Mouse (Mus musculus) thymus, postnatal 36 days (tissue): ENCODE data around the gene Aox3.
A peak's percentile ranks its signal among the peaks of the same experiment; 100 is the strongest.

Experiments
- DNase-seq, 2 experiments: peaks; one replicate each; pipeline ENCODE4 v3.0.0; 2022; ENCODE audit warnings: mixed read lengths in 2 of 2

Gene Aox3

DNA sequence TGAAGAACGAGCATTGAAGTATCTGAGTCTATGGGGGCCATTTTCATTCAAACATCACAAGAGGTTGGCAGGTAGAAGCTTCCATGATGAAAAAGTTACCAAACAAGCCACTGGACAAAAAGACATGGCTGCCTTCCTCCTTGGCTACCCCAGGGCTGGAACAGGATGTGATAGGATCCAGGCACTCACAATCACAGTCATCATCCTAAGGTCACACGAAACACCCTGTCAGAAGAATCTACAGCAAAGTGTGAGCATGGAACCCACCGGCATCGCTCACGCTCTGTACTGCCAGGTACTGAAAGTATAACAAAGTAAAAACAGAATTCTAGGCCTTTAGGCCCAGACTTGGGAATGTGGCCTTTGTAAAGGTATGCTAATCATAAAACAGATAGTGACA lies 2.7 kb upstream of the Aox3 start:
- no peak for DNase-seq

DNA sequence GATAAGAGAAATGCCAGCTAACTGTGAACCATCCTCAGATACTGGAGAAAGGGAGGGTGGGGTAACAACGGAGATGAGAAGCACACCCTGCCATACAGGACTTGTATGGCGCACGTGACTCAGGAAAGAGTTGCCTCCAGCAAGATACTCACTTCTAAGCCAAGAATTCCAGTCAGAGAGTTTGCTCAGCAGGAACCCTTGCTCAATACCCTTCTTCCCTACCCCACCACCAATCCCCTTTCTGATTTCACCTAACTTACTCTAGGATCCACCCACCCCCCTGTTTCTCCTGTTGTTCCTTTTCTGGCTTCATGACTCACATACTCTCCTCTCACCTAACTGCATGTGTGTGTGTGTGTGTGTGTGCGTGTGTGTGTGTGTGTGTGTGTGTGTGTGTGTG lies 1.6 kb upstream of the Aox3 start:
- no peak for DNase-seq

DNA sequence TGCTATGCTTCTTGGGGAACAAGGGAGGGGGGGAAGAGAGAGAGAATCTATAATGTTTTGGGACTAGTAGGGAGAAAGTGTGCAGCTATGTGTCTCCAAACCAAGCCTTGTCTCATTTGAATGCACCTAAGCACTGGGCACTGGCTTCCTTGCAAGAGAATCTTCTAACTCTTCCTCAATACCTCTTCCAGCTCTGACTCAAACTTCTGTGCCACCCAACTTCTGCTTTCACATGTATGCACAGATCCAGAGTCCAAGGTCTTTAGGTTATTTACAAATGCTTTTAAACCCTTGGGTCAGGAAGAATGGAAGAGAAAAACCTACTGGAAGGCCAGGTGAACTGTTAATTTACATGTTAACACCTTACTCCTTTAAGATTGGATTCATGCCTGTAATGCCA lies 511 bp downstream of the Aox3 start:
- DNase-seq, result no peak

DNA sequence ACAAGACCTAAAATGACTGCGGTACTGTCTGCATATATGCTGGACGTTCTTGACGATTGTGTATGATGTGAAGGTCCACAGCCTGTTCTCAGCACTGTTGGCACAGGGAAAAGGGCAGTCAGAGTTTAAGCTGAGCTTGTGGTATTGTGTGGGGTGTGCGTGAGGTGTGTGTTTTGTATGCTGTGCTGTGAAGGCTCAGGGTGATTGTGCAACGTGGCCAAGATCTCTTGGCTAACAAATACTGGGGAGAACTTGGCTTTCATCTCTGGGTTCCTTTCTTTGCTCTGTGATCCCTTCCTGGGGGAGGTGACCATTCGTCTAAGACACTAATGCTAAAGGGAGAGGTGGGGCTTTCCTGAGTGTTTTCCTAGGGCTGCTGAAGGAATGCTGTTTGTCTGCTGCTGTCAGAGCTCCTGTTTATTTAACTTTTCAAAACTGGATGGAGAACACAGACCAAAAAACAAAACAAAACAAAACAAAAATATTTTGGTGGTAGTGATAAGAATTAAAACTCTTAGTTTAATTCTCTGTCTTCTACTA lies 1.2 kb downstream of the Aox3 start:
- DNase-seq, result no peak

DNA sequence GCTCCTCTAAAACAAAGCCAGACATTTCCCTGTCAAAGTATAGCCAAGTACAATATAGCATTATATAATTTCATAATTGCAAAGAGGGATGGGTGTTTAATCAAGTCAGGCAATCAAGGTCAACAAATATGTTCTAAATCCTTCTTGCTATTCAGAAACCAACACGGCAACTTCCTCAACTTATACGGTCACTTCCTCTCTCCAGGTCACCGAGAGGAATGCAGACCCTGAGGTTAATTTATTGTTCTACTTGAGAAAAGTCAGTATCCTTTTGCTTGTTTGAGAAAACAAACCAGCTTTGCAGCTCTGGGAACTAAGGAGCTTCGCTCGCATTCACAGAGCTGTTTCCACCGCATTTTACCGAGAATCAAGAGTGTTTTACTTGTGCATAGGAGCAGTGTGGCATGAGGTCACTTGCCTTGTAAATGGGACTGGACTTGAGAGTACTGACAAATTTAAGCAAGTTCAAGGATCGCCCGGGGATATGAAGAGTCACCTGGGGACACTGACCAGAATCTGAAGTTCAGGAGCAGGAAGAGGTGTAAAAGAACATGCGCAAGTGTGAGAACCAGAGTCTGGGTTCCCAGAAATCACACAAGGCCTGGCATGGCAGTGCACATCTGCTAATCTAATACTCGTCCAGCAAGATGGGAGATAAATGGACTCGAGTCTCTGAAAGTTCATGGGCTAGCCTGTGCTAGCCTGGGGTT lies 1.9 kb downstream of the Aox3 start:
- DNase-seq, result no peak

DNA sequence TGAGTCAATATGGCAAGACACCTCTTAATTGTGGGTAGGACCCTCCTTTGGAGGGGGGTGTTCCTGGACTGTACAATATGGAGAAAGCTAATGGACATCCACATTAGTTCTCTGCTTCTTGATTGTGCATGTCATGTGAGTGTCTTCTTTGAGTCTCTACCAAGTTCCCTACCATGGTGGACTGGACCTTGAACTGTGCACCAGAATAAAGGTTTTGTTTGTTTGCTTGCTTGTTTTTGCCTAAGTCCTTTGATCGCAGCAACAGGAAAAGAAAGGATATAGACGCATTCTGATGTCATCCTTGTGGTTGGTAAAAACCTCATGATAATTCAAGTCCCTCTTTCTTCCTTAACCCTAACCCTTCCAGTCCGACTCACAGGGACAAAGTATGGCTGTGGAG lies 5.3 kb downstream of the Aox3 start:
- no peak for DNase-seq

DNA sequence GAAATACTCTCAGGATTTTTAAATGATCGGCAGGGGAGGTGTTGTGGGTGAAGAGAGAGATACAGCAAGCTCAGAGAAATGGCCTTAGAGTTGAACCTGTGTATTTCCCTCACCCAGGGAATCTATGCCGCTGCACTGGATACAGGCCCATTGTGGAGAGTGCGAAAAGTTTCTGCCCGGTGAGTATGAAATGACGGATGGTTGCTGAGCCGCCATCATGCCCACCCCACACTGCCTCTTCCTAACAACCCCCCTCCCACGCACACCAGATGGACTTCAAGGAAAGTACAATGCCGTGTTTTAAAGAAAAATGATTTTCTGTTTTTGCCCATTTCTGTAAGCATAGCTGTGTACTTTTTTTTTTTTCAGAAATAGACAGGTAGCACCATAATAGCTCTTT lies 12.0 kb downstream of the Aox3 start:
- DNase-seq, result no peak

DNA sequence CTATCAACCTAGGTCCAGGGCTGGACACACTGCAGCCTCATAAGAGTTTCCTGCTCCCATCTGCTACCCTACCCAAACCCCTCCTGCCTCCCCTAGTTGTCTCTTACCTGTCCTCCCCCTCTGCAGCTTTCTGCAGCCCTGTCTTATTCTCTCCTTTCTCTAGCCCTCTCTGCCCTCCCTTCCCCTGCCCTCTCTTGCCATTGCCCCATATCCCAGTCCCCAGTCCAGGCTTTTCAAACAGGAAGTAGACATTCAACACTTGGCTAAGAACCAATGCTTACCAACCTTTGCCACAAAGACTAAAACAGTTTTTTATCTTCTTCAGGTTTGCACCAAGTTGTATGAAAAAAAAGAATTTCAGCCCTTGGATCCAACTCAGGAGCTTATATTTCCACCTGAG lies 25.0 kb downstream of the Aox3 start:
- DNase-seq, result no peak

DNA sequence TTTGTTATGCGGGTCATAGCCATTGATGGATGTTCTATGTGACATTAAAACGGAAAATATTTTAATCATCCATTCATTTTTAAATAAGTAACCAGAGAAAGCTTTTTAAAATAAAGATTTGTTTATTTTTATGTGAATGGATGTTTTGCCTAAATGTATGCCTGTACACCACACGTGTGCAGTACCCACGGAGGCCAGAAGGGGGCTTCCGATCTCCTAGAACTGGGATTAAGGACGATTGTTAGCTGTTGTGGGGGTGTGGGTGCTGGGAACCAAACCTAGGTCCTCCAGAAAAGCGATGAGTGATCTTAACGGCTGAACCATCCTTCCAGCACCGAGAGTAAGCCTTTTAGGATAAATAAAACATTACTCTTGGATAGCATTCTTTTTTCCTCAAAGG lies 26.1 kb downstream of the Aox3 start:
- no peak for DNase-seq

DNA sequence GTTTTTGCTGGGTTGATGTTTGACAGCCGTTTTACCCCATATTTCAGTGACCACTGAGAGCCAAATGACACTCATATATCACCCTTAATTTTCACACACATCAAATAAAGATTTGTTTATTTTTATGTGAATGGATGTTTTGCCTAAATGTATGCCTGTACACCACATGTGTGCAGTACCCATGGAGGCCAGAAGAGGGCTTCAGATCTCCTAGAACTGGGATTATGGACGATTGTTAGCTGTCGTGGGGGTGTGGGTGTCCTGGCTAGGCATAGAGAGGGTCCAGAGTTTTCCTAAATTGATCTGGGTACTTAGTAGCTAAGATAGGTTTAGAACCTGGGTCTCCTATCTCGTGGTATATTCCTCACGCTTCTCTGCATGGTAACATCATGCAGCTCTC lies 27.7 kb downstream of the Aox3 start:
- no peak for DNase-seq

DNA sequence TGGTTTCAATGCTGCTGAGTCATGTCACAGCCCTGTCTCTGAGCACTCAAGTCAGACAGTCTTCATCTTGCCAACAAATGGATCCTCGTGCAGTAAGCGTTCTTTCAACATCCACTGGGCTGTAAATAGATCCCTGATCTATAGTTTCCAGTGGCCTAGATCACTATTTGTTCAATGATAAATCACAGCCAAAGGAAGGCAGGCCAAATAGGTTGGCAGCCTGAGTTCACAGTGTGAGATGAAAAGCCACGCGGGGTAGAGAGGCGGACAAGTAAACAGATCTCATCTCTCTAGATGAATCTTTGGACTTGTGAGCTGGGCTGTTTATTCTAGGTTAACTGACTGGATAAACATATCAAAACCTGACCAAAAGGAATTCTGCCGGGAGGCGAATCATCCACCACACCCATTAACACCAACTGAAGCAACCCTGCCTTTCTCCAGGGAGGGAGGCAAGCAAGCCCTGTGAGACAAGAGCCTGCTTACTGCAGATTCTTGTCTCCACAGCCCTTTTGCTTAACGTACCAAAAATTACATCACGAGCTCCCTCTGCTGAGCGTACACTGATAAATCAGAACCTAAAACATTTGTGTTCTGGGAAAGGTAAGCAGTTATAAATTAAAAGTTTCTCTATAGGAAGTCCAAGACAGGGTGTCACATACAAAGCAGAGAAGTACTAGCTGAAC lies 31.6 kb downstream of the Aox3 start:
- no peak for DNase-seq

DNA sequence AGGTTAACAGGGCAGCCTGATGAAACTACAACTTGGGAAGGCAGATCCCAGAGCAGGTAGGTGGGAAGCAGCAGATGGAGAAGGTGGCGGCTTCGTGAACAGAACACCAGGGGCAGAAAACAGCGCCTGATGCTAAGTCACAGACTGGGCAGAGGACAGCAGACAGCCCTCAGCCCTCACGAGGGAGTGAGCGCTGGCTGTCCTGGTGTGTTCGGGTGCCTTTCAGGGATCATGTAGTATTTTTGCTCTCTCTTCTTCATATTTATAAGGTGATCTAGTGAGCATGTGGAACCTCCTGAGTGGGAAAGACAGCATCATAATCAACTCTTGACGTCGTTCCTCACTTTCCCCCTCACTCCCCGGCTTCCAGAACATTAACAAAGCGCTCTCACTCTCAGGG lies 33.1 kb downstream of the Aox3 start:
- DNase-seq, result no peak

DNA sequence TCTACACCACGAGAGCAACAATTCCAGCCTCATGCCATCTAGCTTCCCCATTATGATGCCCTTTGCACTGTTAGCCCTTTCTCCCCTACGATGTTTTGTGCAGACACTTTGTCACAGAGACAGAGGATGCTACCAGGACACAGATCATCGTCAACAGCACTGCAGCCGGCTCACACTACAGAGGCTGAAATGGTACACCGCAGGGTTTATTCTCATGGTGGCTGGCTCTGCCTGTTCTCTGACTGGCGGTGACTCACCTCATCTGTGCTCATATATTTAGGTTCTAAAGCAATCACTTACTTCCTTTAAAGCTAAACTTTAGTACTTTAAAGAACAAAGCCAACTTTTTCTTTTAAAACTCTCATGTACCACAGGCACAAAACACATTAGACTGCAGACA lies 34.8 kb downstream of the Aox3 start:
- no peak for DNase-seq

DNA sequence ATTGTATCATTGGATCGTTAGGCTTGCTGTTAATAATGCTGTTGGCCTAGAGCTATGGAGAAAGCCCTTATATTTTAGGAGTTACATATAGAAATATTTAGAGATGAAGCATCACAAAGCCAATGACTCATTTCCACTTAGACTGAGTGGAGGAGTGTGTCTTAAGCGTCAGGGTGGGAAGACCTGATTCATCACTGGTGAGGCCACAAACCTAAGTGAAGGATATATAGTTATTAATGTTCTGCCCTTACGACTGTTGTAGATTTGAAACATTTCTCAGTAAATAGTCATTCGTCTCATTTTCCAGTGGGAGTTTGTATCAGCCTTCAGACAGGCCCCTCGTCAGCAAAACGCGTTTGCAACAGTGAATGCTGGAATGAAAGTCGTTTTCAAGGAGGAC lies 39.3 kb downstream of the Aox3 start:
- DNase-seq, result no peak

DNA sequence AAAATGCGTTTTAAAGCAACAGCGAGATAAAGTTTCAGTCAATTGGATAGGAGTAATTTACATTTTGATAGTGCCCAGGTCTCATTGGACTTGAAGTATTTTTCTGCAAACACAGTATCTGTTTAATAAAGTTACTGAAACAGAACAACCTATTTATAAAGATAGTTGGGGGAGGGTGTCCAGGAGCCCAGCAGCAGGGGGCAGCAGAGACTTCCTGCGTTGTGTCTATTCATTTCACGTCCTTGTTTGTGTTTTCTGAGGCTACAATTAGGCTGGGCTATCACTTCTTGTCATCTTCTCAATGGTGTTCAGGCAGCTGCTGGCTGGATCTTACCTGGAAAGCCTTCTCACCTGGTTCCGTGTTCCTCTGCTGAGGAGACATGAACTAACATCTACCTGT lies 43.8 kb downstream of the Aox3 start:
- peak; percentile 55 to 61 for DNase-seq

DNA sequence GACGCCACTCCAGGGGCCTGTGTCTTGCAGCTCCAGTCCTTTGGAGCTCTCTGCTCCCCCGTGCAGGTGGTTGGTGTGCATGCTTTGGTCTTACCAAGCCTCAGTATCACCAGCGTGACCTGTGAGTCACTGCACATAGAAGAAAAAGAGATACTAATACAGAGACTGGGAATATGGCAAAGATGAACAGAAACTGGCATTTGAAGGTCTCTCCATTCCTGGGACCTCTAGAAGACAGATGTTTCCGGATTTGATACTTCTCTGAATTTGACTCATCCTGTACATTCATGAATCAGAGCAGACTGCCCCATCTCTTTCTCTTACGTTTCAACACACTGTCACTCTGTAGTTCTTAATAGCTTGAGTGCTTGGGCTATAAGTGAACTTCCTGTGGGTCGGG lies 57.0 kb downstream of the Aox3 start:
- no peak for DNase-seq

DNA sequence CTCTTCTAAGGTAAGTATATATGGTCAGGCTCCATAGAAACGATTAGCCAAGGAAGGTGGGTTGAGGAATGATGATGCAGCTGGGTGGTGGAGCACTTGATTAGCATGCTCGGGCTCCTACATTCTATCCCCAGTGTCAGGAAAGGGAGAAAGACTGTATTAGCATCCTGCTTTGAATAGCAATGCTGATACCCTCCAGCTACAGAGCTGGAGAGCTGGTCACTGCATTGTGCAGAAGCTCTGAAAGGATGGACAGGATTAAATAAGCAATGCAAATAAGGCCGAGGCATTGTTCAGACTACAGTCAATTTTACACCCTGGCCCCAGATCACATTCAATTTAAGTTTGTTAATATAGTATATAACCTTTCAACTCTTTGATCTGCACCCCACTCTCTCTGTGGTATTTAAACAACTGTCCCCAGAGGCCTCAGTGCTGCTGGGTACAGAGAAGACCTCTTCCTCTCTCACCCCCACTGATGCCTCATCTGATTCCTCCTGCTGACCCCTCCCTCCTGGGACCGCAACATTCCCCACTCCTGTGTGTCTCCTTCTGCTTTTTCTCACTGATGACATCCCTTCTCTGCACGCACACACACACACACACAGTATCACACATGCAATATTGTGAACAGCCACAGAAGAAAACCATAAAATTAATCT lies 75.7 kb downstream of the Aox3 start:
- DNase-seq, result no peak

DNA sequence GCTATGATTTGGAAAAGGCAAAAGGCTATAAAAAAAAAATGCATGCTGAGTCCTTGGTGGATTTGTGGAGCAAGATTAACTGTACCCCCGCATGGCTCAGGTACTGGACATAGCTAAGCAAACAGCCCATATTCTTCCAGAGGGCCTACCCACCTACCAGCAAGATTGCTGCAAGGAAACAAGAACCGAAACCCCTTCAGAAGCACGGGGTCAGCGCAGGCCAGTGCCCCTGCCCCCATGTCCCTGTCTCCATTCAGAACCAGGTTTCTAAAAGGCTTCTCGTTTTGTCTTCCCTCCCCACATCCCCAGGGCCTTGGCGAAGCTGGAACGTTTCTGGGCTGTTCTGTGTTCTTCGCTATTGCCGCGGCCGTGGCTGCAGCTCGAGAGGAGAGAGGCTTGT lies 81.4 kb downstream of the Aox3 start:
- no peak for DNase-seq

DNA sequence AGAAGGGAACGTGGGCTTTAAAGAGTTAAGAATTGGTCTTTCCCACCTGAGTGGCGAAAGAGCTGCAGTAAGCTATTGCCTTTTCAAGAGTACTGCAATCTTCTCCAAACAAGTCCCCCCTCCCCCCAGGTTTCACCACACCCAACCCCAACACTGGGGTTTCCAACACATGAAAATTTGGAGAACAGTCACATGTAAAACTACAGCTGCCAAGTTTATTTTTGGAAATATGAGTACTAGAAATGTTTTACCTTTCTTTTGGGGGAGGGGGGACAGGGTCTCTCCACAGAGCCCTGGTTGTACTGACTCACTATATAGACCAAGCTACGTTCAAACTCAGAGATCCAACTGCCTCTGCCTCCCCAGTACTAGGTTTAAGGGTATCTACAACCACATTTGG lies 82.1 kb downstream of the Aox3 start:
- DNase-seq, result no peak

DNA sequence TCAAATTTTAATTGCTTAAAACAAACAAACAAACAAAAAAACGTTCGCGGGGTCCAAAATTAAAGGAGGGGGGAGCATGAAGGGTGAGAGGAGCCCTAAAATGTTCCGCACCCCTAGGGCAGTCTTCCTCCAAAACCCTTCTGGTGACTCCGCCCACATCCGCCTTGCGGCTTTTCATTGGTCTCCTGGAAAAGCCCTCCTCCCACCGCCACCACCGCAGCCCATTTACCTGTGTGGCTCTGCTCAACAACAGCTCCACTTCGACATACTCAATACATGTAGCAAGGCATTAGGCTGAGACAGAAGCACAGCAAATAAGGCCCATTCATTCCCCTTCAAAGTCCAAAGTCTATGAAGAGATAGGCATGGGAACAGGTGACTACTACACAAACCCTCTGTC lies 82.6 kb downstream of the Aox3 start:
- DNase-seq, result peak; percentile 79 to 81

DNA sequence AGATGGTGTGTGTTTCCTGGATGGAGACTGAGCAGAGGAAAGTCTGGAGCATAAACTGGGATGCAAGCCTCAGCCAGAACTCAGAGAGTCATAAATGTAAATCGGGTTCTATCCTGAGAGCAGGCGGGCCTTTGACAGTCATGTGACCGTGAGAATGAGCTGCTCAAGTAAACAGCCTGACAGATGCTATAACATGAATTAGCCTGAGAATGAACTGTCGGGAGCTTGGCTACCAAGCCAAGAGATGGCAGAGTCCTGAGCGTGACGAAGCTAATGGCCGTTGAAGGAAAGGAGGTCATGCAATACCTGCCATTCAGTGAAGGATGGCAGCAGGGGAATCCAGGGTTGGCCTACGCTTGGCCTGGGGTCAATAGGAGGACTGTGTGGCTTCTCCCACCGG lies 84.1 kb downstream of the Aox3 start:
- no peak for DNase-seq

DNA sequence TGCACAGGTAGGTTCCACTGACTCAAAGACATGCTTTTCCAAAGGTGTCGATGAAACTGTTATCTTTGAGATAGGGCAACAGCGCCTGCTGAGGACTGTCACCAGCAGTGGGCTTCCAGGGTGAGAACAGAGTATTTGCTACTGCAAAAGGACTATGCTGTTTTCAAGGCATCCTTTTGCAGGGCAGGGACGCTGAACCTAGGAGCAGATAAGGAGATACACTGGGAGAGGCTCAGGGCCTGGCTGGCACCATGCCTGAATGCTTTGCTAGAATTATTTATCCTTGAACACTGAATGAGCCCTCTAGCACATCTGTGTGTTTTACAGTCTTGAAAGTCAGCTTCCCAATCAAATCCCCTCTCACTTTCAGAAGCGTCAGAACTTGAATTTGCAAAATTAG lies 85.5 kb downstream of the Aox3 start:
- no peak for DNase-seq

DNA sequence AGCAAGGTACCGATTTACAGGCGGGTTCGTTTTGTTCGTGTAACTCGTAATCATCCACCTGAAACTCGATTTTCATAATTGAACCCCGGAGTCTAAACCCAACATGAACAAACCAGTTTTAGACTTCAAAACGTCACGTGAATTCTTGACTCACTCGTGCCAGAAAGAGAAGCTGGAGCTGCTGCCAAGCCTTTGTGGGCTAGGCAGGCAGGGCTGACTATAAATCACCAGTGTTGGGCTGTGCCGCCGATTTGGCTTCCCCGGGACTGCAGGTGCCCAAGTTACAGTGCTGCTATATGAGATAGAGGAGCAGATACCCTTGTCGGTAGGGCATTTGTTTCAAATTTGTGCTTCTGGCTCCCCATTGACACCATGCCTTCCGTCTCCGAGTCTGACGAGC lies 97.3 kb downstream of the Aox3 start, which contains the start of gene Aox4:
Gene Aox4 (plus strand): TSS at position 195 of the 400 bp plus-strand sequence.
- DNase-seq, result no peak

DNA sequence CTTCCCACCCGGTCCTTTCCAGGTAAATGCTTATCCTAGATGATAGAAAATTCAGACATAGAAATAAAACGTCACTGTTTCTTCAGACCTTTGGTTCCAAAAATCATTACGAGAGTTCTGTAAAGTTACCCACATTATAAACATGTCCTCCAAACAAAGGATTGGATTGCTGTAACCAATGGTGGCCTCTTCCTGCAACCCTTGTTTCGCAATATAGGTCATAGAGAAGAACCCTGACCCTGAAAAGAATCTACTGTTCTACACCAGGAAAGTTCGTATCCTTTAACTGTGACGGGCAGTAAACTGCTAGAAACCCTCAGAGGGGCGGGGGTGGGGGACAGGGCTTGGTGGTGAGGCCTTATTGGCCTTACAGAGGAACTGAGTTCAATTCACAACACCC lies 99.9 kb downstream of the Aox3 start:
- no peak for DNase-seq
